Mouse (Mus musculus) limb, embryonic 13.5 days (tissue): ENCODE measurements at regions not wholly inside any gene's neighbourhood (a gene's known extent, or its start where the extent isn't known, plus 50 kb on each side); places are given as distances from the start of the nearest gene placed in this dataset.

Experiments used
- ATAC-seq: fragments of 200-750 bp; cut with Nextera tagmentation; 2 replicates; pipeline ENCODE4 v1.8.0; 2017; ENCODE audit warnings: low read depth, moderate number of reproducible peaks, moderate TSS enrichment; ENCODE audit not compliant: low FRiP score
- H3K27ac ChIP-seq: fragments of 300-500 bp; sonication (generic); 2 replicates; pipeline ENCODE4 v1.5.1; 2015; ENCODE audit warnings: inconsistent platforms, mild to moderate bottlenecking, moderate library complexity
- H3K27me3 ChIP-seq: fragments of 300-500 bp; sonication (generic); 2 replicates; pipeline ENCODE4 v1.6.1; 2015; ENCODE audit warnings: mild to moderate bottlenecking, inconsistent platforms
- H3K36me3 ChIP-seq: fragments of 300-500 bp; sonication (generic); 2 replicates; pipeline ENCODE4 v1.6.1; 2015; ENCODE audit warnings: inconsistent platforms, mild to moderate bottlenecking, moderate library complexity
- H3K4me1 ChIP-seq: fragments of 300-500 bp; sonication (generic); 2 replicates; pipeline ENCODE4 v1.6.1; 2015; ENCODE audit warnings: inconsistent platforms
- H3K4me2 ChIP-seq: fragments of 300-500 bp; sonication (generic); replicated peaks from 2 replicates; pipeline ENCODE4 v1.6.1; 2015; ENCODE audit warnings: inconsistent platforms, mild to moderate bottlenecking, moderate library complexity
- H3K4me3 ChIP-seq: fragments of 300-500 bp; sonication (generic); 2 replicates; pipeline ENCODE4 v1.5.1; 2015; ENCODE audit warnings: moderate library complexity, mild to moderate bottlenecking, inconsistent platforms
- H3K9ac ChIP-seq: fragments of 300-500 bp; sonication (generic); 2 replicates; pipeline ENCODE4 v1.6.1; 2015; ENCODE audit warnings: mild to moderate bottlenecking, inconsistent platforms
- H3K9me3 ChIP-seq: fragments of 300-500 bp; sonication (generic); 2 replicates; pipeline ENCODE4 v1.6.1; 2016; ENCODE audit warnings: inconsistent platforms
- WGBS: fragments of 180-500 bp; shearing (Covaris S2); methylation state at CpG from one replicate; pipeline ENCODE4 v1.1.7; 2015; 5-methylcytosine and 5-hydroxymethylcytosine counted together

GRCm38 (mm10) chr5:96938718-96939117 lies 58.8 kb upstream of the Bmp2k start:
- H3K4me2 ChIP-seq = no peak overlapping the region
- H3K9ac ChIP-seq = no peak overlapping the region
- no peaks in the 10 kb centered on the region for H3K9me3 ChIP-seq
- H3K27ac ChIP-seq = no peak overlapping the region
- 84% methylated on average over 11 of the region's 11 CpGs for WGBS
- H3K4me3 ChIP-seq = no peak overlapping the region
- ATAC-seq = no peak
- H3K36me3 ChIP-seq = no peaks in the 10 kb centered on the region
- no peaks in the 10 kb centered on the region for H3K4me1 ChIP-seq
- H3K27me3 ChIP-seq = no peaks in the 10 kb centered on the region

GRCm38 (mm10) chr5:96939273-96939672 lies 58.2 kb upstream of the Bmp2k start:
- ATAC-seq = no peak
- Histone ChIP-seq H3K9me3 (no peaks in the 10 kb centered on the region), H3K4me3 (no peak overlapping the region), H3K36me3 (no peaks in the 10 kb centered on the region), H3K4me2 (no peak overlapping the region), H3K27ac (no peak overlapping the region), H3K27me3 (no peaks in the 10 kb centered on the region), H3K4me1 (no peaks in the 10 kb centered on the region), H3K9ac (no peak overlapping the region)
- WGBS = 57% methylated on average over 1 of the region's 1 CpGs

GRCm38 (mm10) chr5:96940170-96941086 lies 57.1 kb upstream of the Bmp2k start:
- no peaks in the 10 kb centered on the region for H3K9me3 ChIP-seq
- H3K4me1 ChIP-seq = no peaks in the 10 kb centered on the region
- no peak overlapping the region for H3K4me3 ChIP-seq
- no peak for ATAC-seq
- WGBS = 80% methylated on average over 12 of the region's 12 CpGs
- H3K4me2 ChIP-seq = no peak overlapping the region
- H3K9ac ChIP-seq = no peak overlapping the region
- no peak overlapping the region for H3K27ac ChIP-seq
- no peaks in the 10 kb centered on the region for H3K27me3 ChIP-seq
- H3K36me3 ChIP-seq = no peaks in the 10 kb centered on the region

GRCm38 (mm10) chr5:96941087-96941468 lies 56.4 kb upstream of the Bmp2k start:
- Histone ChIP-seq H3K36me3 (no peaks in the 10 kb centered on the region), H3K4me3 (no peak overlapping the region), H3K9ac (no peak overlapping the region), H3K27ac (no peak overlapping the region), H3K27me3 (no peaks in the 10 kb centered on the region), H3K4me1 (no peaks in the 10 kb centered on the region), H3K9me3 (no peaks in the 10 kb centered on the region), H3K4me2 (no peak overlapping the region)
- ATAC-seq = no peak
- 37% methylated on average over 7 of the region's 7 CpGs for WGBS

GRCm38 (mm10) chr5:96941518-96941917 lies 56.0 kb upstream of the Bmp2k start:
- no peaks in the 10 kb centered on the region for H3K4me1 ChIP-seq
- ATAC-seq = no peak

More at GRCm38 (mm10) chr5:96941518-96941917, 56.0 kb upstream of the Bmp2k start:
- WGBS = 80% methylated on average over 2 of the region's 2 CpGs
- Histone ChIP-seq H3K27ac (no peak overlapping the region), H3K36me3 (no peaks in the 10 kb centered on the region), H3K9ac (no peak overlapping the region), H3K9me3 (no peaks in the 10 kb centered on the region), H3K4me3 (no peak overlapping the region), H3K4me2 (no peak overlapping the region), H3K27me3 (no peaks in the 10 kb centered on the region)
